In the genomic region with DNA sequence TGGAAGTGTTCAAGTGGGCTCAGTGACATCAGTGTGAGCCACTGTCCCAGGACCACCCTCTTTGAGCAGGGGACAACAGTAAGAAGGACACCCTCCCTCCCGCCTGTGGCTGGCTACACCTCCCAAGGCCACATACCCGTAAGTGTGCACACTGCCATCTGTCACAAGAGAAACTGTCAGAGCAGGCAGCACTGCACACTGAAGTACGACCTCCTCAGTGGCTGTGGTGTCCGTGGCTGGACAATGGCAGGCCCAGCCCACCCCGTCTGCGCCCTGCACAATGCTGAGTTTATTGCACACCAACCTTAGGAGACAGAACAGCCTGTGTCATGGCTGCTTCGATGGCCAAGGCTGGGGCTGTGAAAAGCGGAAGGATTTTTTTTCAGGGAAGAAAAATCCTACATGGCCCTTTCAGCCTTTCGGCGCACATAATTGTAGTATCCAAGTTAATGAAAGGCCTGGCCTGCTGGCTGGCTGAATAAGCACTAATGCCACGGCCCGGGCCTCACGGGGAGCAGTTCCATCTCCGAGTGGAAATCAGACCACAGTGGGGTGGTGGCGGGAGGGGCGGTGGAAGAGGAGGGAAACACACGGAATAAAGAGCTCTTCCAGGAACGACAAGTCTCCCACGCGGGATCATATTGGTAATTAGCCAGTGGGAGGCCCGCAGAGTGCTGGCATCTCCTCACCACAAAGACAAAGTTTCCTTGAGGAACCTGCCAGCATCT, we compare ENCODE assay signal across 9 mouse cellular contexts. TPM values are rescaled to one million over a fixed set of nuclear protein-coding genes. Genes with fewer than 3 reads are reported as not detected.
DNase-seq lines count a peak whose midpoint lies in the region; ATAC-seq lines count a peak whose summit lies in the region.
"Had no signal": no experiment of that assay in that cellular context is flagged by ENCODE, and none has a peak within 500 bp of the region (broad histone marks: within the 10 kb centered on the region; RNA-seq: fewer than 3 reads in every experiment).

No protein-coding gene starts in this region.

- no peak overlapping the region for H3K9ac ChIP-seq in forebrain, embryonic 16.5 days (replicated peaks; ENCODE audit: low read depth, low read length)
- peak overlapping the region; percentile 26; the same call in 1 of the 2 replicates for H3K9ac ChIP-seq in midbrain, embryonic 14.5 days (replicated peaks; ENCODE audit: low read length)
- H3K9ac ChIP-seq in kidney, embryonic 15.5 days: no peak overlapping the region
- H3K9ac ChIP-seq: lung, embryonic 15.5 days had no signal

- H3K4me2 ChIP-seq in forebrain, embryonic 16.5 days (ENCODE audit: low read length): no peak overlapping the region
- no peak overlapping the region for H3K4me2 ChIP-seq in midbrain, embryonic 14.5 days (ENCODE audit: low read length)
- H3K4me2 ChIP-seq in kidney, embryonic 15.5 days: no peak overlapping the region
- H3K4me2 ChIP-seq: lung, embryonic 15.5 days had no signal

- peak; percentile 53 for ATAC-seq in forebrain, embryonic 16.5 days
- no peak for ATAC-seq in midbrain, embryonic 14.5 days (ENCODE audit: low FRiP score, low TSS enrichment)
- no peak for ATAC-seq in kidney, embryonic 15.5 days (replicated peaks; ENCODE audit: low FRiP score)

- no peak overlapping the region for H3K4me3 ChIP-seq in forebrain, embryonic 16.5 days (replicated peaks; ENCODE audit: low read length)
- no peak overlapping the region for H3K4me3 ChIP-seq in midbrain, embryonic 14.5 days (replicated peaks; ENCODE audit: low read depth, low read length)
- H3K4me3 ChIP-seq in kidney, embryonic 15.5 days (replicated peaks): no peak overlapping the region
- H3K4me3 ChIP-seq: lung, embryonic 15.5 days had no signal

- peak; percentile 88 for DNase-seq in brain, adult 2 months (ENCODE audit: low read depth, low spot score)
- peak; percentile 46 for DNase-seq in cerebellum, adult 8-10 months
- DNase-seq in midbrain, embryonic 14.5 days: peak; percentile 40
- DNase-seq in kidney, postnatal 14 days: no peak
- no peak for DNase-seq in c-Kit-positive CD71-positive TER-119-positive erythroid progenitor cells, embryonic 14.5 days (ENCODE audit: low spot score)
- DNase-seq: heart, postnatal 14 days had no signal

- no peaks in the 10 kb centered on the region for H3K9me3 ChIP-seq in forebrain, embryonic 16.5 days (ENCODE audit: control insufficient read depth, low read length)
- no peaks in the 10 kb centered on the region for H3K9me3 ChIP-seq in midbrain, embryonic 14.5 days (ENCODE audit: control insufficient read depth, low read length)
- H3K9me3 ChIP-seq in kidney, embryonic 15.5 days (replicated peaks): no peaks in the 10 kb centered on the region
- H3K9me3 ChIP-seq: lung, embryonic 15.5 days had no signal

- WGBS in forebrain, embryonic 16.5 days: 11% methylated on average over 21 of the region's 21 CpGs
- WGBS in midbrain, embryonic 14.5 days: 21% methylated on average over 21 of the region's 21 CpGs
- 61% methylated on average over 21 of the region's 21 CpGs for WGBS in kidney, embryonic 15.5 days

- no peaks in the 10 kb centered on the region for H3K27me3 ChIP-seq in forebrain, embryonic 16.5 days (replicated peaks; ENCODE audit: control insufficient read depth, insufficient read depth, low read length)
- H3K27me3 ChIP-seq in midbrain, embryonic 14.5 days (ENCODE audit: control insufficient read depth, insufficient read depth, low read length): no peaks in the 10 kb centered on the region
- peaks cover 45% of the 10 kb centered on the region for H3K27me3 ChIP-seq in kidney, embryonic 15.5 days

- no peaks in the 10 kb centered on the region for H3K36me3 ChIP-seq in forebrain, embryonic 16.5 days (ENCODE audit: control insufficient read depth, insufficient read depth)
- H3K36me3 ChIP-seq in midbrain, embryonic 14.5 days (ENCODE audit: control insufficient read depth, insufficient read depth, low read length): no peaks in the 10 kb centered on the region
- H3K36me3 ChIP-seq in kidney, embryonic 15.5 days: no peaks in the 10 kb centered on the region
- H3K36me3 ChIP-seq: lung, embryonic 15.5 days had no signal

- H3K27ac ChIP-seq in forebrain, embryonic 16.5 days (ENCODE audit: low read length): peak overlapping the region; percentile 21; the same call in 1 of the 2 replicates
- peak overlapping the region; percentile 60; the same call in 1 of the 2 replicates for H3K27ac ChIP-seq in midbrain, embryonic 14.5 days (replicated peaks; ENCODE audit: low read depth, low read length)
- no peak overlapping the region for H3K27ac ChIP-seq in kidney, embryonic 15.5 days
- H3K27ac ChIP-seq: lung, embryonic 15.5 days had no signal

- peaks cover 25% of the 10 kb centered on the region for H3K4me1 ChIP-seq in forebrain, embryonic 16.5 days (replicated peaks; ENCODE audit: control insufficient read depth, insufficient read depth, low read length)
- peaks cover 30% of the 10 kb centered on the region for H3K4me1 ChIP-seq in midbrain, embryonic 14.5 days (ENCODE audit: control insufficient read depth, insufficient read depth, low read length)
- peaks cover 10% of the 10 kb centered on the region for H3K4me1 ChIP-seq in kidney, embryonic 15.5 days
- H3K4me1 ChIP-seq: lung, embryonic 15.5 days had no signal

RNA-seq across cellular contexts. Expression of a gene that starts 14.1 kb away (rescaled TPM):
- polyA plus RNA-seq in forebrain, embryonic 16.5 days (2015; fragmentation: Nextera tagmentation; extraction: Ambion mirVana): 46.4 and 56.3 TPM in 2 replicates
- 31.7 and 41.9 TPM in 2 replicates for polyA plus RNA-seq in midbrain, embryonic 14.5 days (2014; fragmentation: Nextera tagmentation; extraction: Ambion mirVana)
- polyA plus RNA-seq in kidney, embryonic 15.5 days (2015; fragmentation: Nextera tagmentation; extraction: Ambion mirVana): 0.32 and 0.79 TPM in 2 replicates

Comparison
In these comparisons a context has a peak if more than half of its experiments do, and no peak if none do; other contexts are left out.
1. DNase-seq: peak in brain, adult 2 months (single experiment), cerebellum, adult 8-10 months (single experiment) and midbrain, embryonic 14.5 days (single experiment); none in kidney, postnatal 14 days (single experiment) and c-Kit-positive CD71-positive TER-119-positive erythroid progenitor cells, embryonic 14.5 days (single experiment).
2. RNA of a gene that starts 14.1 kb away (polyA plus RNA-seq): 46.4 to 56.3 TPM in forebrain, embryonic 16.5 days and 31.7 to 41.9 TPM in midbrain, embryonic 14.5 days; 0.32 to 0.79 TPM in kidney, embryonic 15.5 days; every median in the first group is over 10 times any median in the second.